Mouse (Mus musculus): ENCODE measurements around the gene Col28a1. TPM values are rescaled to one million over a fixed set of nuclear protein-coding genes. Genes with fewer than 3 reads are reported as not detected.

The Col28a1 gene
- polyA plus RNA-seq, 1 experiment from 2014 or later: 1.4 TPM

DNA sequence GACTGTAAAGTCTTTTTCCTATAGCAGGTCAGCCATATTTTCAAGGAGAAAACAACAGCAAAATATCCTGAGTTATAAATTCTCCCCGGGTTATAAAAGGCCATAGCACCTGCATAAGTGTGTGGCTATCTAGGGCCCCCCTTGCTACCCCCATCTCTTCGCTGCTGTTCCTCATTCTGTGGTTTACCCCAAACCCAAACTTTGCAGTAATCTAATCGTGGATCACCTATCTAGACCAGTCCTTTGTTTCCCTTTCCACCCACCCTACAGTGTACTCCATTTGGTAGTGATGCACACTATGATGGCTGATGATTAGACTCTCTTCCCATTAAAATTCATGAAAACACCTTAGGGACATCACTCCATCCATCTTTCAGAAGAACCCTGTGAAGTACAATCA, 125.3 kb downstream of the Col28a1 start:
- Histone ChIP-seq H3K4me1 (replicated peaks; ENCODE audit: control insufficient read depth, insufficient read depth) (no peaks in the 10 kb centered on the region), H3K9me3 (ENCODE audit: control insufficient read depth, low read length) (no peaks in the 10 kb centered on the region), H3K27me3 (ENCODE audit: control insufficient read depth, insufficient read depth, low read length) (no peaks in the 10 kb centered on the region), H3K9ac (ENCODE audit: low read length) (no peak overlapping the region), H3K4me3 (ENCODE audit: low read depth, low read length) (no peak overlapping the region), H3K27ac (replicated peaks) (no peak overlapping the region), H3K36me3 (ENCODE audit: control insufficient read depth, insufficient read depth, low read length) (no peaks in the 10 kb centered on the region), H3K4me2 (replicated peaks; ENCODE audit: low read depth) (no peak overlapping the region)
- 85% methylated on average over 3 of the region's 3 CpGs for WGBS
- TF ChIP-seq EP300 (optimal IDR thresholded peaks at IDR 0.05) (no peak), CTCF (IDR thresholded peaks at IDR 0.05; ENCODE audit: low read depth) (no peak)
- DNase-seq (ENCODE audit: low spot score) (no peak), ATAC-seq (ENCODE audit: low FRiP score, low TSS enrichment) (no peak)

DNA sequence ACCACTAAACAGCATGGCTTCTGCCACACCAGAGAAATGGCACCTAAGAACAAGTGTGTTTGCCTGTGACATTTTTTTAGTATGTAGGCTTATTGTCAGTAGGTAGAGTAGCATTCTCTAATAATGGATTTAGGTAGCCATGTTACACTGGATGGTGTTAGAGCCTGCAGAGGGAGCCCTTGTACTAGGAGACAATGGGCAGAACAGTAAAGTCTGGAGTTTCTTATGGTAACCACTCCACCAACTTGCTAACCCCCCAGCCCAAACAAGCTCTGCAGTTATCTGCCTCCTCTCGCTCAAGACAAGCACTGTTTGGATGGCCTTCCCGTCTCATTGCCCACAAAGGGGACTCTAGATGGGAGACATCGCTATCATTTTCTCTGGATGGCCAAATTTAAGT, 126.2 kb downstream of the Col28a1 start:
- DNase-seq (ENCODE audit: low spot score): peak; percentile 60
- no peaks in the 10 kb centered on the region for H3K36me3 ChIP-seq (ENCODE audit: control insufficient read depth, insufficient read depth, low read length)
- H3K9me3 ChIP-seq (ENCODE audit: control insufficient read depth, low read length): no peaks in the 10 kb centered on the region
- H3K4me2 ChIP-seq (replicated peaks; ENCODE audit: low read depth): no peak overlapping the region
- peak; percentile 63; the same call in 1 of the 2 replicates for ATAC-seq (ENCODE audit: low FRiP score, low TSS enrichment)
- 56% methylated on average over 3 of the region's 3 CpGs for WGBS
- H3K27me3 ChIP-seq (ENCODE audit: control insufficient read depth, insufficient read depth, low read length): no peaks in the 10 kb centered on the region
- H3K4me1 ChIP-seq (replicated peaks; ENCODE audit: control insufficient read depth, insufficient read depth): no peaks in the 10 kb centered on the region
- H3K9ac ChIP-seq (ENCODE audit: low read length): no peak overlapping the region
- no peak overlapping the region for H3K4me3 ChIP-seq (ENCODE audit: low read depth, low read length)
- TF ChIP-seq CTCF (IDR thresholded peaks at IDR 0.05; ENCODE audit: low read depth) (peak; percentile 81), EP300 (optimal IDR thresholded peaks at IDR 0.05) (no peak)
- H3K27ac ChIP-seq (replicated peaks): no peak overlapping the region

DNA sequence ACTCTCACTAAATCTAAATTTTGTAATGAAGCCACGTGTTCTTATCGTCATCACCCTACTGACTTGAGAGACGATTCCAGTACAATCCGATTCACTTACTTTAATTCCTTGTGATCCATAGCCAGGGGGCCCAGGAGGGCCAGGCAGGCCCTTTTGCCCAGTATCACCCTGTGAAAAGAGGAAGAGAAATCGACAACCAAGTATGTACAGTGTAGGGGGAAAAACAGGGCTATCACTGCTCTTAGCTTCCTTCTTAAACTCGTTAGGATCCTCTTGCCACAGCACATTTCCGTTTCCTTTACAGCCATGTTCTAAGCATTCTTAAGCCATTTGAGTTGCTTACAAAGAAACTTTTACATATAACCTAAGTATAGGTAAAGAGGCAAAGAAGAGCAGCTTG, 133.2 kb downstream of the Col28a1 start:
- no peak overlapping the region for H3K9ac ChIP-seq (ENCODE audit: low read length)
- no peak overlapping the region for H3K27ac ChIP-seq (replicated peaks)
- 82% methylated on average over 7 of the region's 7 CpGs for WGBS
- H3K9me3 ChIP-seq (ENCODE audit: control insufficient read depth, low read length): no peaks in the 10 kb centered on the region
- H3K4me3 ChIP-seq (ENCODE audit: low read depth, low read length): no peak overlapping the region
- no peak for TF ChIP-seq CTCF (IDR thresholded peaks at IDR 0.05; ENCODE audit: low read depth)
- no peak for TF ChIP-seq EP300 (optimal IDR thresholded peaks at IDR 0.05)
- ATAC-seq (ENCODE audit: low FRiP score, low TSS enrichment) (no peak), DNase-seq (ENCODE audit: low spot score) (no peak)
- H3K27me3 ChIP-seq (ENCODE audit: control insufficient read depth, insufficient read depth, low read length): no peaks in the 10 kb centered on the region
- H3K4me1 ChIP-seq (replicated peaks; ENCODE audit: control insufficient read depth, insufficient read depth): no peaks in the 10 kb centered on the region
- H3K4me2 ChIP-seq (replicated peaks; ENCODE audit: low read depth): no peak overlapping the region
- no peaks in the 10 kb centered on the region for H3K36me3 ChIP-seq (ENCODE audit: control insufficient read depth, insufficient read depth, low read length)

GRCm38 (mm10) chr6:8048216-8048615, 144.2 kb downstream of the Col28a1 start:
- H3K36me3 ChIP-seq (ENCODE audit: control insufficient read depth, insufficient read depth, low read length): no peaks in the 10 kb centered on the region
- WGBS: 89% methylated on average over 2 of the region's 2 CpGs

DNA sequence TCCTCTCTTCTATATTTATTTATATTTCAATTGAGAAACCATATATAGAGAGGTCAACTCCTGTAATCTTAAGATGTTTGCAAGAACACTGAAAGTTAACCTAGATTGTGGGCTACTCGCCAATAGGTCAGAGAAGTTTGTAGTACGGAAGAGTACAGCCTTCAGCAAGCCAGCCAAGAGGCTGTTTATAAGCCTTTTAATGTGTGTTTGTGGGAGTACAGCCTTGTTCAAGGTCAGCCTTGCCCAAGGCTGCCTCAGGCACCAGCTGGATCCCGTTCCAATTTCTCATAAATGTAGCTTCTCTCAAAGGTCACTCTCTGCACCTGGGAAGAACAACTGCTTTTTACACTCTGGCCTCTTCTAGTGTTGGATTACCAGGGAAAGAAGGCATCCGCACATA, 146.0 kb downstream of the Col28a1 start:
- Histone ChIP-seq H3K27ac (replicated peaks) (0 out of 2 replicates have a peak overlapping the region, but pooled peaks have one; percentile 10), H3K36me3 (ENCODE audit: control insufficient read depth, insufficient read depth, low read length) (no peaks in the 10 kb centered on the region), H3K9ac (ENCODE audit: low read length) (no peak overlapping the region), H3K4me3 (ENCODE audit: low read depth, low read length) (no peak overlapping the region), H3K27me3 (ENCODE audit: control insufficient read depth, insufficient read depth, low read length) (no peaks in the 10 kb centered on the region), H3K4me2 (replicated peaks; ENCODE audit: low read depth) (no peak overlapping the region), H3K9me3 (ENCODE audit: control insufficient read depth, low read length) (no peaks in the 10 kb centered on the region), H3K4me1 (replicated peaks; ENCODE audit: control insufficient read depth, insufficient read depth) (no peaks in the 10 kb centered on the region)
- TF ChIP-seq CTCF (IDR thresholded peaks at IDR 0.05; ENCODE audit: low read depth) (no peak), EP300 (optimal IDR thresholded peaks at IDR 0.05) (no peak)
- DNase-seq (ENCODE audit: low spot score) (no peak), ATAC-seq (ENCODE audit: low FRiP score, low TSS enrichment) (no peak)
- WGBS: 35% methylated on average over 4 of the region's 4 CpGs

More at GRCm38 (mm10) chr6:8048216-8048615, 144.2 kb downstream of the Col28a1 start:
- Histone ChIP-seq H3K4me3 (ENCODE audit: low read depth, low read length) (no peak overlapping the region), H3K27ac (replicated peaks) (no peak overlapping the region), H3K27me3 (ENCODE audit: control insufficient read depth, insufficient read depth, low read length) (no peaks in the 10 kb centered on the region), H3K9ac (ENCODE audit: low read length) (no peak overlapping the region), H3K4me1 (replicated peaks; ENCODE audit: control insufficient read depth, insufficient read depth) (no peaks in the 10 kb centered on the region), H3K9me3 (ENCODE audit: control insufficient read depth, low read length) (no peaks in the 10 kb centered on the region), H3K4me2 (replicated peaks; ENCODE audit: low read depth) (no peak overlapping the region)
- no peak for DNase-seq (ENCODE audit: low spot score)
- TF ChIP-seq EP300 (optimal IDR thresholded peaks at IDR 0.05): no peak
- TF ChIP-seq CTCF (IDR thresholded peaks at IDR 0.05; ENCODE audit: low read depth): no peak
- ATAC-seq (ENCODE audit: low FRiP score, low TSS enrichment): no peak

DNA sequence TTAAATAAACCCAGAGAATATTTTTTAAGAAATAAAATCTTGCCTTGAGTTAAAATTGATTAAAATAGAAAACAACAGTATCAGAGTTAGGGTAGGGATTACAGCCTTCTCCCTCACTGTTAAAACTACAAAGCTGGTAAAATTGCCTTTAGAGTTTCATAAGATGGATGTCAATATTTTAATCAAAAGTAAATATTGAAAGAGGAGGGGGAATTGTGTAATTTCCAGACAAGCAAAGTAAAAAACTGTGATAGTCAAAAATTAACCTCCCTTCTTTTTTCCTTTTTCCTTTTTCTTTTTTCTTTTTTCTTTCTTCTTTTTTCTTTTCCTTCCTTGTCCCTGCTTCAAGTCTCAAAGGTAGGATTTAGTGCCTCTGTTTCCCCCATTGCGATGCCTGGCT, 146.6 kb downstream of the Col28a1 start:
- H3K27ac ChIP-seq (replicated peaks): no peak overlapping the region
- DNase-seq (ENCODE audit: low spot score) (no peak), ATAC-seq (ENCODE audit: low FRiP score, low TSS enrichment) (no peak)
- H3K9me3 ChIP-seq (ENCODE audit: control insufficient read depth, low read length): no peaks in the 10 kb centered on the region
- no peaks in the 10 kb centered on the region for H3K4me1 ChIP-seq (replicated peaks; ENCODE audit: control insufficient read depth, insufficient read depth)
- 29% methylated on average over 1 of the region's 1 CpGs for WGBS
- H3K4me2 ChIP-seq (replicated peaks; ENCODE audit: low read depth): no peak overlapping the region
- TF ChIP-seq EP300 (optimal IDR thresholded peaks at IDR 0.05) (no peak), CTCF (IDR thresholded peaks at IDR 0.05; ENCODE audit: low read depth) (no peak)
- H3K36me3 ChIP-seq (ENCODE audit: control insufficient read depth, insufficient read depth, low read length): no peaks in the 10 kb centered on the region
- no peak overlapping the region for H3K4me3 ChIP-seq (ENCODE audit: low read depth, low read length)
- no peaks in the 10 kb centered on the region for H3K27me3 ChIP-seq (ENCODE audit: control insufficient read depth, insufficient read depth, low read length)
- H3K9ac ChIP-seq (ENCODE audit: low read length): no peak overlapping the region
